Mouse (Mus musculus) brain, embryonic 14.5 days (tissue): ENCODE measurements around the gene Camta1.

Experiments
- CTCF ChIP-seq: fragments of 200-500 bp; IDR thresholded peaks from 2 replicates; pipeline ENCODE4 v1.5.1; 2012; ENCODE audit warnings: inconsistent platforms, mild to moderate bottlenecking, moderate library complexity, borderline replicate concordance; ENCODE audit not compliant: insufficient read depth, insufficient read length; ENCODE audit errors: extremely low read depth
- POLR2A ChIP-seq: fragments of 200-500 bp; IDR thresholded peaks from 2 replicates; pipeline ENCODE4 v1.6.1; 2012; ENCODE audit warnings: mild to moderate bottlenecking, inconsistent platforms, borderline replicate concordance; ENCODE audit not compliant: poor library complexity, insufficient read depth, insufficient read length, severe bottlenecking; ENCODE audit errors: extremely low read depth

DNA sequence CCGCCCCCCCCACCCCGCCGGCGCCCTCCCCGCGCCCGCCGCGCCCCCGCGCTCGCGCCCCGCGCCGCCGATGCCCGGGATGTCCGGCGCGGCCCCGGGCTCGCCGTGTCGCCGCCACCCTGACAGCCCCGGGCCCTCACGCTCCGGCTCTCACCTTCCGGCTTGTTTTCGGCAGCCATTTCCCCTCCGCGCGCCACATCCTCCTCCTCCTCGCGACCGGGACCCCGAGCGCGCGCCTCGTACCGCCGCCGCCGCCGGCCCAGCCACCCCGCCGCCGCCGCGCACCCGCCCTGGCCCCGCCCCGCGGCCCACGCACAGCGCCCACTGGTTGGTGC is 238 bp downstream of the Camta1 start:
- TF ChIP-seq POLR2A: peak; percentile 63; the same call in 1 of the 2 replicates
- no peak for TF ChIP-seq CTCF
